In the genomic region with DNA sequence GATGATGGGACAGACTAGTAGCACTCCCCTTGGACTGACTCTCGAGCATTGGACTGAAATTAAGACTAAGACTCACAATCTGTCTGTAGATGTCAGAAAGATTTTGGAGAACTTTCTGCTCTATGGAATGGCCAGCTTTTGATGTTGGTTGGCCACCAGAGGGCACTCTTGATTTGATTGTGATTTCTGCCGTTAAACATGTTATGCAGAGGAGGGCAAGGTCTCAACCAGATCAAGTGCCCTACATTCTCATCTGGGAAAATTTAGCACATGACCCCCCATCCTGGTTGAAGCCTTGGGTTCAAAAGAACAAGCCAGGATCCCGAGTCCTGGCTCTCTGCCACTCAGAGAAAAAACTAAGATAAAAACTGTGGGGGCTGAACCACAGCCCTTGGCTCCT, we compare ENCODE assay signal across 18 mouse cellular contexts. TPM values are rescaled to one million over a fixed set of nuclear protein-coding genes. Genes with fewer than 3 reads are reported as not detected.
DNase-seq lines count a peak whose midpoint lies in the region; TF ChIP-seq lines count a peak whose summit lies in the region.
"Not testable (repeated sequence)": the region's sequence is repeated elsewhere in the genome, so short reads cannot be mapped to it uniquely, and the experiment has no call there.
"Had no signal": no experiment of that assay in that cellular context is flagged by ENCODE, and none has a peak within 500 bp of the region (broad histone marks: within the 10 kb centered on the region; RNA-seq: fewer than 3 reads in every experiment).

No protein-coding gene starts in this region.

- H3K4me3 ChIP-seq in CH12.LX (replicated peaks in 1 of 3; ENCODE audit: low read depth in 2 of 3, low read length in 2 of 3, poor library complexity in 1 of 3); layer of hippocampus, adult 2 months: not testable (repeated sequence)

- DNase-seq in CH12.LX (ENCODE audit: extremely low read depth), result peak; percentile 3
- peak; percentile 10 for DNase-seq in brain, adult 2 months (ENCODE audit: low read depth, low spot score)
- DNase-seq in cerebellum, postnatal 36 days, result peak; percentile 6 to 19
- peak; percentile 12 for DNase-seq in kidney, adult 11 months
- peak in 1 of 2 experiments; percentile 20 for DNase-seq in layer of hippocampus, adult 2 months (ENCODE audit: low spot score in 2 of 2)
- peak; percentile 3 for DNase-seq in left cerebral cortex, postnatal 4 days
- peak; percentile 4 for DNase-seq in retina, adult 2 months (ENCODE audit: low read depth, low spot score)
- DNase-seq in urinary bladder, postnatal 25 days (ENCODE audit: low spot score), result peak; percentile 3

- not testable (repeated sequence) for H3K36me3 ChIP-seq in CH12.LX (replicated peaks in 1 of 2; ENCODE audit: control insufficient read depth in 1 of 2, insufficient read depth in 1 of 2, low read length in 1 of 2)

- not testable (repeated sequence) for H3K4me2 ChIP-seq in CH12.LX (ENCODE audit: insufficient read depth, low read depth, poor library complexity, severe bottlenecking)

- H3K27ac ChIP-seq in CH12.LX (ENCODE audit: insufficient read depth, low read depth); layer of hippocampus, adult 2 months: not testable (repeated sequence)

- dilution Hi-C loops in CH12.LX (cut with MboI; ENCODE audit: extremely low pct_ligation_motif_present, extremely low pct_unique_long_range_greater_than_20kb, low sequenced_read_pairs), result not testable (repeated sequence)

- not testable (repeated sequence) for H3K4me1 ChIP-seq in CH12.LX (ENCODE audit: control insufficient read depth in 1 of 2, insufficient read depth in 2 of 2)

- not testable (repeated sequence) for TF ChIP-seq POLR2A in CH12.LX (IDR thresholded peaks at IDR 0.05; ENCODE audit: low read depth, low read length)

- intact Hi-C loops in left cerebral cortex, postnatal 4 days (cut with DNase I), result loop anchor here (10.0 kb wide), 1 partner anchor 317 kb away; no protein-coding TSS in a partner anchor

- peak; percentile 45 for TF ChIP-seq RAD21 in CH12.LX (IDR thresholded peaks at IDR 0.05; ENCODE audit: low read depth, low read length)

- peaks cover 40% of the 10 kb centered on the region for H3K27me3 ChIP-seq in CH12.LX (replicated peaks)

- not testable (repeated sequence) for TF ChIP-seq EP300 in CH12.LX (IDR thresholded peaks at IDR 0.05; ENCODE audit: low read length)

- in situ Hi-C loops in CH12.LX (cut with MboI; ENCODE audit: low pct_ligation_motif_present, low pct_unique_long_range_greater_than_20kb, low sequenced_read_pairs), result loop anchor here (25.0 kb wide), 1 partner anchor 419 kb away; a partner anchor contains a TSS

- peak in 1 of 2 experiments; percentile 57; a peak in 2 of 4 replicates for TF ChIP-seq CTCF in CH12.LX (conservative IDR thresholded peaks at IDR 0.05 in 1 of 2, IDR thresholded peaks at IDR 0.05 in 1 of 2; ENCODE audit: low read depth in 2 of 2, low read length in 2 of 2)
- TF ChIP-seq CTCF in layer of hippocampus, adult 2 months (conservative IDR thresholded peaks at IDR 0.05), result peak; percentile 73

- H3K9ac ChIP-seq in CH12.LX (ENCODE audit: insufficient read depth, low read depth), result not testable (repeated sequence)

- H3K79me2 ChIP-seq in CH12.LX (replicated peaks; ENCODE audit: control insufficient read depth, extremely low read depth, insufficient read depth, poor library complexity, severe bottlenecking), result not testable (repeated sequence)

- not testable (repeated sequence) for H3K9me3 ChIP-seq in CH12.LX (replicated peaks; ENCODE audit: low read length)

TF ChIP-seq in CH12.LX, 34 proteins besides CTCF, POLR2A, EP300 and RAD21:
- TF ChIP-seq SMC3 (IDR thresholded peaks at IDR 0.05; ENCODE audit: low read depth, low read length), result peak; percentile 46

RNA-seq across cellular contexts. Expression of a gene that starts 6.4 kb away (rescaled TPM):
- total RNA-seq in CH12.LX (2012; rRNA removed), result not detected in 2 replicates
- not detected in 2 replicates for total RNA-seq in CH12.LX (2014; rRNA removed)
- not detected in 2 replicates for polyA plus RNA-seq in CH12.LX (2012; ENCODE audit: insufficient read length, low read depth)
- total RNA-seq in layer of hippocampus, adult 2 months (2021), result not detected
- total RNA-seq in left cerebral cortex, postnatal 4 days (2021), result not detected
- total RNA-seq: gastrocnemius, postnatal 10 days; left cerebral cortex, postnatal 36 days; megakaryocyte progenitor cell, adult 5-6 weeks had no signal
- polyA plus RNA-seq: forebrain, embryonic 15.5 days; heart, embryonic 11.5 days; hindbrain, embryonic 11.5 days; kidney, embryonic 14.5 days; liver, embryonic 14.5 days; midbrain, embryonic 16.5 days; neural tube, embryonic 14.5 days had no signal

RNA-seq across cellular contexts. Expression of a gene that starts 17.6 kb away (rescaled TPM):
- total RNA-seq in CH12.LX (2012; rRNA removed) (not detected in 2 replicates), CH12.LX (2014; rRNA removed) (not detected in 2 replicates)
- polyA plus RNA-seq in CH12.LX (2012; ENCODE audit: insufficient read length, low read depth), result not detected in 2 replicates
- not detected for total RNA-seq in layer of hippocampus, adult 2 months (2021)
- total RNA-seq in left cerebral cortex, postnatal 4 days (2021), result not detected
- total RNA-seq: gastrocnemius, postnatal 10 days; left cerebral cortex, postnatal 36 days; megakaryocyte progenitor cell, adult 5-6 weeks had no signal
- polyA plus RNA-seq: forebrain, embryonic 15.5 days; heart, embryonic 11.5 days; hindbrain, embryonic 11.5 days; kidney, embryonic 14.5 days; liver, embryonic 14.5 days; midbrain, embryonic 16.5 days; neural tube, embryonic 14.5 days had no signal

RNA-seq across cellular contexts. Expression of a gene that starts 33.4 kb away (rescaled TPM):
- total RNA-seq in CH12.LX (2012; rRNA removed), result not detected in 2 replicates
- not detected in 2 replicates for total RNA-seq in CH12.LX (2014; rRNA removed)
- polyA plus RNA-seq in CH12.LX (2012; ENCODE audit: insufficient read length, low read depth), result not detected in 2 replicates
- total RNA-seq in layer of hippocampus, adult 2 months (2021), result not detected
- not detected for total RNA-seq in left cerebral cortex, postnatal 4 days (2021)
- total RNA-seq: gastrocnemius, postnatal 10 days; left cerebral cortex, postnatal 36 days; megakaryocyte progenitor cell, adult 5-6 weeks had no signal
- polyA plus RNA-seq: forebrain, embryonic 15.5 days; heart, embryonic 11.5 days; hindbrain, embryonic 11.5 days; kidney, embryonic 14.5 days; liver, embryonic 14.5 days; midbrain, embryonic 16.5 days; neural tube, embryonic 14.5 days had no signal

RNA-seq across cellular contexts. Expression of a gene that starts 41.3 kb away (rescaled TPM):
- total RNA-seq in CH12.LX (2012; rRNA removed) (not detected in 2 replicates), CH12.LX (2014; rRNA removed) (not detected in 2 replicates)
- polyA plus RNA-seq in CH12.LX (2012; ENCODE audit: insufficient read length, low read depth), result not detected in 2 replicates
- not detected for total RNA-seq in layer of hippocampus, adult 2 months (2021)
- not detected for total RNA-seq in left cerebral cortex, postnatal 4 days (2021)
- total RNA-seq: gastrocnemius, postnatal 10 days; left cerebral cortex, postnatal 36 days; megakaryocyte progenitor cell, adult 5-6 weeks had no signal
- polyA plus RNA-seq: forebrain, embryonic 15.5 days; heart, embryonic 11.5 days; hindbrain, embryonic 11.5 days; kidney, embryonic 14.5 days; liver, embryonic 14.5 days; midbrain, embryonic 16.5 days; neural tube, embryonic 14.5 days had no signal
